Mouse (Mus musculus) G1E (cell line): ENCODE measurements around the gene Nyap2. TPM values are rescaled to one million over a fixed set of nuclear protein-coding genes. Genes with fewer than 3 reads are reported as not detected.

Source experiments
- ATAC-seq: 2 replicates; pipeline ENCODE4 v1.8.0; 2016; ENCODE audit warnings: mild to moderate bottlenecking; ENCODE audit not compliant: insufficient number of reproducible peaks, poor library complexity, low FRiP score, severe bottlenecking; ENCODE audit errors: extremely low read depth
- DNase-seq: peaks from one replicate; pipeline ENCODE4 v3.0.0; 2012; ENCODE audit warnings: low spot score
- H3K27me3 ChIP-seq: 2 replicates; pipeline ENCODE4 v1.6.1; 2012; ENCODE audit warnings: mild to moderate bottlenecking, low read length, inconsistent platforms; ENCODE audit not compliant: insufficient read depth
- H3K36me3 ChIP-seq: replicated peaks from 2 replicates; pipeline ENCODE3; 2012; ENCODE audit warnings: mild to moderate bottlenecking, inconsistent platforms
- H3K4me1 ChIP-seq: 2 replicates; pipeline ENCODE4 v1.6.1; 2012; ENCODE audit warnings: low read depth, low read length, inconsistent platforms, mixed read lengths; ENCODE audit not compliant: insufficient read depth
- H3K4me3 ChIP-seq: 2 replicates; pipeline ENCODE4 v1.5.1; 2012; ENCODE audit warnings: low read depth, mild to moderate bottlenecking, inconsistent platforms, low read length, moderate library complexity, mixed read lengths
- H3K9me3 ChIP-seq: replicated peaks from 2 replicates; pipeline ENCODE4 v1.6.1; 2012; ENCODE audit warnings: inconsistent platforms
- CTCF ChIP-seq: IDR thresholded peaks from 2 replicates; pipeline ENCODE4 v1.5.1; 2012; ENCODE audit warnings: low read depth, low read length, inconsistent platforms, mixed read lengths
- GATA1 ChIP-seq: IDR thresholded peaks from 2 replicates; pipeline ENCODE4 v1.6.1; 2012; ENCODE audit warnings: borderline replicate concordance, low read length, inconsistent platforms, mixed read lengths
- GATA2 ChIP-seq: IDR thresholded peaks from 2 replicates; pipeline ENCODE4 v1.6.1; 2012; ENCODE audit warnings: low read depth, low read length, inconsistent platforms, borderline replicate concordance
- POLR2AphosphoS5 ChIP-seq: IDR thresholded peaks from 2 replicates; pipeline ENCODE4 v1.6.1; 2012; ENCODE audit warnings: low read depth, low read length, inconsistent platforms; ENCODE audit not compliant: insufficient replicate concordance
- TAL1 ChIP-seq: conservative IDR thresholded peaks from 2 replicates; pipeline ENCODE4 v1.6.1; 2012; ENCODE audit warnings: low read depth, low read length, inconsistent platforms, mixed read lengths
- polyA plus RNA-seq: library from polyadenylated mRNA; stranded (reverse); fragments of >175 nt; gene quantifications from 2 replicates; pipeline ENCODE4 v1.2.3, GENCODE M21; 2012
- total RNA-seq, 2 experiments: library from RNA; stranded (forward) in 1 of 2; stranded (reverse) in 1 of 2; fragments of 200-1000 nt in 1 of 2; fragments of >200 nt in 1 of 2; fragmentation: Nextera tagmentation in 1 of 2; gene quantifications; 2 replicates each; pipeline ENCODE4 v1.2.3; 2014 to 2017

Gene Nyap2
- total and polyA plus RNA-seq, 3 experiments = 0.27 TPM; not detected in 2

- TF ChIP-seq POLR2AphosphoS5 = no peak
- ATAC-seq = peak; percentile 22; the same call in 1 of the 2 replicates
Observed at GRCm38 (mm10) chr1:81287088-81287487, 210.3 kb downstream of the Nyap2 start.

GRCm38 (mm10) chr1:81300735-81301134 lies 224.0 kb downstream of the Nyap2 start:
- H3K4me3 ChIP-seq = no peak overlapping the region
- no peak for ATAC-seq
- no peaks in the 10 kb centered on the region for H3K27me3 ChIP-seq
- DNase-seq = no peak
- H3K9me3 ChIP-seq = peaks cover 4% of the 10 kb centered on the region; the same call in 1 of the 2 replicates
- no peaks in the 10 kb centered on the region for H3K4me1 ChIP-seq
- no peaks in the 10 kb centered on the region for H3K36me3 ChIP-seq
- no peak for TF ChIP-seq CTCF
- TF ChIP-seq GATA2 = no peak
- TF ChIP-seq GATA1 = no peak
- no peak for TF ChIP-seq TAL1
- TF ChIP-seq POLR2AphosphoS5 = no peak

More at GRCm38 (mm10) chr1:81287088-81287487, 210.3 kb downstream of the Nyap2 start:
- H3K4me1 ChIP-seq = no peaks in the 10 kb centered on the region
- H3K36me3 ChIP-seq = no peaks in the 10 kb centered on the region
- no peak overlapping the region for H3K4me3 ChIP-seq
- no peaks in the 10 kb centered on the region for H3K9me3 ChIP-seq
- no peaks in the 10 kb centered on the region for H3K27me3 ChIP-seq
- DNase-seq = no peak

GRCm38 (mm10) chr1:81301661-81302060 lies 224.9 kb downstream of the Nyap2 start:
- H3K4me1 ChIP-seq = no peaks in the 10 kb centered on the region
- H3K36me3 ChIP-seq = no peaks in the 10 kb centered on the region
- H3K9me3 ChIP-seq = peaks cover 4% of the 10 kb centered on the region; the same call in 1 of the 2 replicates
- H3K4me3 ChIP-seq = no peak overlapping the region
- DNase-seq = no peak
- TF ChIP-seq GATA1 (no peak), GATA2 (no peak), CTCF (no peak), POLR2AphosphoS5 (no peak), TAL1 (no peak)
- no peak for ATAC-seq
- H3K27me3 ChIP-seq = no peaks in the 10 kb centered on the region

- Histone ChIP-seq H3K27me3 (no peaks in the 10 kb centered on the region), H3K36me3 (no peaks in the 10 kb centered on the region), H3K4me3 (no peak overlapping the region), H3K4me1 (no peaks in the 10 kb centered on the region), H3K9me3 (no peaks in the 10 kb centered on the region)
- no peak for ATAC-seq
- no peak for DNase-seq
- TF ChIP-seq CTCF = no peak
- TF ChIP-seq GATA2 = no peak
- no peak for TF ChIP-seq POLR2AphosphoS5
- TF ChIP-seq GATA1 = no peak
- TF ChIP-seq TAL1 = no peak
Observed at GRCm38 (mm10) chr1:81303389-81303788, 226.6 kb downstream of the Nyap2 start.

DNA sequence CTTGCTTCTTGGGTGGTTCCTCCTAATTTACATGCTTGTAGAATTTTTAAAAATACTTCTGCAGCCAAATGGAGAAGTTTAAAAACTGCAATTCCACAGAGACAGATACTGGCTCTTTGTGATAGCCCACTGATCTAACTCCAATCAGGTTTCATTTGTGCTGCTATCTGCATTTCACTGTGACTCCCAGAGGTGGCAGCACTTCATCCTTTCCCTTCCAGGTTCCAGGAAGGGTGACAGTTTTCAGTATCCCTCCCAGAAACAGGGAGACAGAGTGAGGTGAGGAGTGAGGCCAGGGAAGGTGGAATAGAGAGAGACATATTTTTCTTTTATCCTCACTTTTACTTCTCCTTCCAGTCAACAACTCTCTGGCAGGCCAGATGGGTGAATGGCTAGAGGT lies 230.7 kb downstream of the Nyap2 start:
- DNase-seq (no peak), ATAC-seq (no peak)
- no peak overlapping the region for H3K4me3 ChIP-seq
- H3K4me1 ChIP-seq = no peaks in the 10 kb centered on the region
- H3K9me3 ChIP-seq = no peaks in the 10 kb centered on the region
- TF ChIP-seq GATA2 (no peak), CTCF (no peak), TAL1 (no peak), GATA1 (no peak), POLR2AphosphoS5 (no peak)
- H3K36me3 ChIP-seq = no peaks in the 10 kb centered on the region
- no peaks in the 10 kb centered on the region for H3K27me3 ChIP-seq

DNA sequence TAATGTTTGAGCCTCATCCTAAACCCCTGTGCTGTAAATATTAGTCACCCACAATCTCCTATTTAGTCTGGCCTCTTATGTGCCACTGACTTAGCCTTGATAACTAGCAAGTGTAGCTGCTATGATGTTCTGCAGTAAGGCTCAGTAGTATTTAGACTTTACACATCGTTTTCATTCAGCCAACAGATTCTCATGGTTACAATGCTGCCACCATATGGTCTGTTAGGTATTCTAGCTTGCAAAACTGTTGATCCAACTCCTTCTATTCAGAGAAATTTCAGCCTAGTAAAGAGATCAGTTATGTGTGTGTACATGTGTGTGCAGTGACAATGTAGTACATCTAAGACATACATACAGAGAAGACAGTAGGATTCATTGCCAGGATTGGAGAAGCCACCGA lies 231.2 kb downstream of the Nyap2 start:
- DNase-seq = no peak
- Histone ChIP-seq H3K4me1 (no peaks in the 10 kb centered on the region), H3K9me3 (no peaks in the 10 kb centered on the region), H3K36me3 (no peaks in the 10 kb centered on the region), H3K27me3 (no peaks in the 10 kb centered on the region), H3K4me3 (no peak overlapping the region)
- no peak for TF ChIP-seq CTCF
- TF ChIP-seq GATA2 = no peak
- no peak for TF ChIP-seq POLR2AphosphoS5
- TF ChIP-seq TAL1 = no peak
- TF ChIP-seq GATA1 = no peak
- ATAC-seq = no peak

DNA sequence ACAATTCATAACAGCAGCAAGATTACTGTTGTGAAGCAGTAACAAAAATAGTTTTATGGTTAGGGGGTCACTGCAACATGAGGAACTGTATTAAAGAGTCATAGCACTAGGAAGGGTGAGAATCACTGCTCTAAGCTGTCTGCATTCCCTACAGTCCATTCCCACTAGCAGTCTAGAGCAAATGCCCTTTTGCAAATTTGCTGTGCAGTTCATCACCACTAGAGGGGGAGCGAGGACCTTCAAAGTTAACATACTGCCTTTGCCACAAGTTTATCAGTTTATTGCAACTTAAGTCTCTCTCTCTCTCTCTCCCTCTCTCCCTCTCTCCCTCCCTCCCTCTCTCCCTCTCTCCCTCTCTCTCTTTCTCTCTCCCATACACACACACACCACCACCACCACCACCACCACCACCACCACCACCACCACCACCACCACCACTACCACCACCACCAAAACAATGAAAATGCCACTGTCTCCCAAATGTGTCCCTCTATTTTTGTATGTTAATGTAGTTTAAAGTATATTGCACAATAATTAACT lies 233.4 kb downstream of the Nyap2 start:
- DNase-seq = no peak
- H3K27me3 ChIP-seq = no peaks in the 10 kb centered on the region
- peak; percentile 52; the same call in 1 of the 2 replicates for ATAC-seq
- H3K4me3 ChIP-seq = no peak overlapping the region
- TF ChIP-seq GATA2 (no peak), CTCF (peak; percentile 58)
- no peaks in the 10 kb centered on the region for H3K9me3 ChIP-seq
- H3K36me3 ChIP-seq = no peaks in the 10 kb centered on the region
- no peaks in the 10 kb centered on the region for H3K4me1 ChIP-seq
